Mouse (Mus musculus) regulatory T cell (primary cell): Measurements from ENCODE around the gene Six6.

Experiments used
- in situ Hi-C: fragments of 300-600 bp; cut with MboI, MseI; formaldehyde crosslinking; loops from one replicate; pipeline ENCODE4 v1.15.1; 2025; ENCODE audit warnings: high pct_unique_total_duplicates

Gene Six6

GRCm38 (mm10) chr12:72954906-72955305 lies 15.2 kb downstream of the Six6 start:
- in situ Hi-C loops = loop anchor here (5.0 to 25.0 kb wide), 2 partner anchors 787 to 1693 kb away; no protein-coding TSS in a partner anchor

- in situ Hi-C loops = loop anchor here (25.0 kb wide), 1 partner anchor 1696 kb away; no protein-coding TSS in a partner anchor
These were observed 18.2 kb downstream of the Six6 start for GRCm38 (mm10) chr12:72957829-72958424.

- in situ Hi-C loops = loop anchor here (25.0 kb wide), 1 partner anchor 1696 kb away; no protein-coding TSS in a partner anchor
These were observed 18.8 kb downstream of the Six6 start for GRCm38 (mm10) chr12:72958446-72958845.

- in situ Hi-C loops = loop anchor here (25.0 kb wide), 1 partner anchor 1700 kb away; no protein-coding TSS in a partner anchor
These were observed 23.1 kb downstream of the Six6 start for GRCm38 (mm10) chr12:72962761-72963160.

GRCm38 (mm10) chr12:72967541-72967940 lies 27.8 kb downstream of the Six6 start:
- in situ Hi-C loops = loop anchor here (25.0 kb wide), 1 partner anchor 1705 kb away; no protein-coding TSS in a partner anchor

GRCm38 (mm10) chr12:72970620-72971019 lies 30.9 kb downstream of the Six6 start:
- in situ Hi-C loops = loop anchor here (5.0 to 25.0 kb wide), 2 partner anchors 128 to 1708 kb away; no protein-coding TSS in a partner anchor

- in situ Hi-C loops = loop anchor here (5.0 to 25.0 kb wide), 2 partner anchors 131 to 1711 kb away; no protein-coding TSS in a partner anchor
These were observed 33.5 kb downstream of the Six6 start for GRCm38 (mm10) chr12:72973161-72973560.

GRCm38 (mm10) chr12:72976172-72976571 lies 36.5 kb downstream of the Six6 start:
- in situ Hi-C loops = no loop called here

- in situ Hi-C loops = no loop called here
These were observed 37.0 kb downstream of the Six6 start for GRCm38 (mm10) chr12:72976718-72977117.

GRCm38 (mm10) chr12:72977851-72978250 lies 38.2 kb downstream of the Six6 start:
- in situ Hi-C loops = no loop called here

- in situ Hi-C loops = no loop called here
These were observed 39.5 kb downstream of the Six6 start for GRCm38 (mm10) chr12:72979236-72979635.

GRCm38 (mm10) chr12:72982616-72983015 lies 42.9 kb downstream of the Six6 start:
- in situ Hi-C loops = no loop called here

GRCm38 (mm10) chr12:72983071-72983857 lies 43.6 kb downstream of the Six6 start:
- in situ Hi-C loops = no loop called here
